Mouse (Mus musculus): ENCODE measurements around the gene Pyroxd2. TPM values are rescaled to one million over a fixed set of nuclear protein-coding genes. Genes with fewer than 3 reads are reported as not detected.
A peak's percentile ranks its signal among the peaks of the same experiment; 100 is the strongest.
"Not testable (repeated sequence)": the region's sequence is repeated elsewhere in the genome, so short reads cannot be mapped to it uniquely, and the experiment has no call there.

Pyroxd2 gene
- 15.2 and 26.6 TPM in 2 replicates for polyA plus RNA-seq (2012; rRNA removed)

DNA sequence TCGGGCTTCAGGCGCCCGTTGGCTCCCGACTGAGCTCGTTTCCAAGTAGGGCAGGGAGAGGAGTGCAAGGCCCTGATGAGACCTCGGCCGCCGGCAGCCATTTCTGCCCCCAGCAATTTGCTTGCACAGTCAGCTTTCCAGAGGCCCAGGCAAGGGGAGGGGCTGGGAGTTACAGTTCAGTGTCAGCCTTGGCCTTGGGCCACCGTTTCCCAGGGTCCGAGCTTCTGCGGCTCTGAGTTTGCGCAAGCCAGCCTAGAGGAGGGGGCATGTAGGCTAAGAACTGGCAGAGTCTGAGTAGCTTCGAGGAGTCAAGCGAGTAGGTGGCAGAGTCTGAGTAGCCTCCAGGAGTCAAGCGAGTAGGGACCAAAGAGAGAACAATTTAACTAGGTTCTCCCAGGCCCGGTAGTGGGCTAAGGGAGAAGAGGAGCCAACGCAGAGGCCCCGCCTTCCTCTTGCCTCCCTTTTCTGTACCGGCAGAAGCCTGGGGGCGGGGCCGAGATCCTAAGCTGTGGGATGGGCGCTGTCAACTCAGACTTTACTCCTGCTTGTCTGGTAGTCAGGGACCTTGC is at the start of gene Pyroxd2:
Gene Pyroxd2, minus strand, starts transcription at position 413 of the 569 bp plus-strand sequence.
- WGBS = 6% methylated on average over 22 of the region's 22 CpGs
- DNase-seq (ENCODE audit: low read depth, low spot score) = peak; percentile 76

GRCm38 (mm10) chr19:42797866-42798265 is 45.3 kb upstream of the Pyroxd2 start:
- 39% methylated on average over 2 of the region's 2 CpGs for WGBS
- no peak for DNase-seq (ENCODE audit: low read depth, low spot score)

DNA sequence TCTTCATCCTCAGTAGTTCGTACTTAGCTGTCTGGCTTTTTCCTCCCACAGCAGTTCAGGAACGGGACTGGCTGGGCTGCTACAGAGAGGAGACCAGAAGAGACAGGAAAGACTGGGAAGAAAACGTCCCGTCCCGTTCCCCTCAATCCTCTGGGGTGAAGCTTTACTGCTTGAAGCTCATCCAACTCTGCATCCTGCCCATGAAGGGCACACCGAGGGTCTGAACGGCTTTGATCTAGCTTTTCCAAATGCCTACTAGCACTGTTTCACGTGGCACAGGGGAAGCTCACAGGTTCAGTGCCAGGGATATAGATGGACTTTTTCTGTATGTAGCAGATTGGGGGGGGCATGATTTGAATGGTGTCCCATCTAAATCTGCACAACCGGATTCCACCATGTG is 43.2 kb upstream of the Pyroxd2 start:
- DNase-seq (ENCODE audit: low read depth, low spot score) = no peak
- 72% methylated on average over 9 of the region's 9 CpGs for WGBS

GRCm38 (mm10) chr19:42794914-42795613 is 42.5 kb upstream of the Pyroxd2 start:
- 6% methylated on average over 31 of the region's 31 CpGs for WGBS
- peak; percentile 75 for DNase-seq (ENCODE audit: low read depth, low spot score)

DNA sequence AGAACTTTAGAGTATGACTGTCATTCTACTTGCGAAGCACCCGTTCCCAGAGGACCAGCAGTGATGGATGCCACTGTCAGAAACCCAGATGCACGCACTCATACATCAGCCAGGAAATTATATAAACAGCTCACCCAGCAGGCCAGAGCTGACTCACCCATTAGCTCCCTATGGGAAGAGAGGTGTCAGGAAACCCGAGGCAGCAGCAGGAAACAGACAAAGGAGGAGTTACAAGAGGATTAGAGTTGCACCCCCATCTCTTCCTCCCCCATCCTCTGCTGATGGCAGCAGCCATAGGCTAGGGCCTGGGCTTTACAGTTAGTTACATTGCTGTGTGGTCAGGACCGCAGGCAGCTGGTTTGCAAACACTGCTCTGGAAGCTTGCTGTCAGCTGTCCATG is 35.7 kb upstream of the Pyroxd2 start:
- no peak for DNase-seq (ENCODE audit: low read depth, low spot score)
- WGBS = 53% methylated on average over 5 of the region's 5 CpGs

- DNase-seq (ENCODE audit: low read depth, low spot score) = no peak
- 73% methylated on average over 8 of the region's 8 CpGs for WGBS
These were observed 33.1 kb upstream of the Pyroxd2 start for GRCm38 (mm10) chr19:42785562-42786220.

- no peak for DNase-seq (ENCODE audit: low read depth, low spot score)
- WGBS = 40% methylated on average over 2 of the region's 2 CpGs
These were observed 32.6 kb upstream of the Pyroxd2 start for GRCm38 (mm10) chr19:42785129-42785528.

DNA sequence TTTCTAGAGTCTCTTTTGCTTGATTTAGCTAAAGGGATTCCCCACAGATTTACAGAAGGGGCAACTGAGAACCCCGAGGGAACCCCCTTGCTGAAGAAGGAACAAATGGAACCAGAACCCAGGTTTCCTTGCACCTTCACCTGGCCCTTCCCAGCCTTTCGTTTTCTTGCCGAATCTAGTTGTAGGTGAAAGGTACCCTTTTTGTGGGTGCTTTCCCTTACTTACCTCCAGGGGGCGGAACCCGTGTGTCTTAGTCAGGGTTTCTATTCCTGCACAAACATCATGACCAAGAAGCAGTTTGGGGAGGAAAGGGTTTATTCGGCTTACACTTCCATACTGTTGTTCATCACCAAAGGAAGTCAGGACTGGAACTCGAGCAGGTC is 27.6 kb upstream of the Pyroxd2 start:
- 40% methylated on average over 7 of the region's 7 CpGs for WGBS
- not testable (repeated sequence) for DNase-seq (ENCODE audit: low read depth, low spot score)

GRCm38 (mm10) chr19:42779531-42780155 is 27.1 kb upstream of the Pyroxd2 start, which contains the start of gene Hps1:
TSS of gene Hps1 (minus strand) at chr19:42779978.
- 1% methylated on average over 43 of the region's 43 CpGs for WGBS
- peak; percentile 58 for DNase-seq (ENCODE audit: low read depth, low spot score)

GRCm38 (mm10) chr19:42777801-42778200 is 25.2 kb upstream of the Pyroxd2 start:
- DNase-seq (ENCODE audit: low read depth, low spot score) = no peak
- WGBS = 79% methylated on average over 5 of the region's 5 CpGs

GRCm38 (mm10) chr19:42776813-42777212 is 24.2 kb upstream of the Pyroxd2 start:
- no peak for DNase-seq (ENCODE audit: low read depth, low spot score)
- 94% methylated on average over 1 of the region's 1 CpGs for WGBS

GRCm38 (mm10) chr19:42770141-42770872 is 17.7 kb upstream of the Pyroxd2 start:
- WGBS = 84% methylated on average over 23 of the region's 23 CpGs
- DNase-seq (ENCODE audit: low read depth, low spot score) = no peak

DNA sequence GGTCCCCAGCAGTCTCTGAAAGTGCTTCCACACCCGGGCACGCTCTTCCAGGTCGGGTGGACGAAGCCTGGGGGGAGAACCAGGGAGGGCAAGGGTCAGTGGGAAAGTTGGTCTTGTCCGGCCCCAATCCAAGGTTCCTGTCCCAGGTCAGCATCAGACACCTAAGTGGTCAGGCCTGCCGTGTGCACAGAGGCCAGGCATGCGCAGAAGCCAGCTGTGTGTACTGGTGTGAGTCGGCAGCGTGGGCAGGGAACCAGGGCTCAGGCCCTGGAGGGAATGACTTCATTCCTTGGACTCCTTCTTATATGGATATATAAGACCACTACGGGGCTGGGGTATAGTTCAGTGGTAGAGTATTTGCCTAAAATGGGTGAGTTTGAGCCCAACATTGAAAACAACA is 17.1 kb upstream of the Pyroxd2 start:
- DNase-seq (ENCODE audit: low read depth, low spot score) = no peak
- WGBS = 92% methylated on average over 10 of the region's 10 CpGs

GRCm38 (mm10) chr19:42767361-42767760 is 14.8 kb upstream of the Pyroxd2 start:
- 93% methylated on average over 8 of the region's 8 CpGs for WGBS
- no peak for DNase-seq (ENCODE audit: low read depth, low spot score)

- 70% methylated on average over 10 of the region's 10 CpGs for WGBS
- DNase-seq (ENCODE audit: low read depth, low spot score) = no peak
These were observed 11.8 kb upstream of the Pyroxd2 start for GRCm38 (mm10) chr19:42764398-42764797.

- DNase-seq (ENCODE audit: low read depth, low spot score) = no peak
- 85% methylated on average over 6 of the region's 6 CpGs for WGBS
These were observed 4.1 kb upstream of the Pyroxd2 start for GRCm38 (mm10) chr19:42756671-42757070.

DNA sequence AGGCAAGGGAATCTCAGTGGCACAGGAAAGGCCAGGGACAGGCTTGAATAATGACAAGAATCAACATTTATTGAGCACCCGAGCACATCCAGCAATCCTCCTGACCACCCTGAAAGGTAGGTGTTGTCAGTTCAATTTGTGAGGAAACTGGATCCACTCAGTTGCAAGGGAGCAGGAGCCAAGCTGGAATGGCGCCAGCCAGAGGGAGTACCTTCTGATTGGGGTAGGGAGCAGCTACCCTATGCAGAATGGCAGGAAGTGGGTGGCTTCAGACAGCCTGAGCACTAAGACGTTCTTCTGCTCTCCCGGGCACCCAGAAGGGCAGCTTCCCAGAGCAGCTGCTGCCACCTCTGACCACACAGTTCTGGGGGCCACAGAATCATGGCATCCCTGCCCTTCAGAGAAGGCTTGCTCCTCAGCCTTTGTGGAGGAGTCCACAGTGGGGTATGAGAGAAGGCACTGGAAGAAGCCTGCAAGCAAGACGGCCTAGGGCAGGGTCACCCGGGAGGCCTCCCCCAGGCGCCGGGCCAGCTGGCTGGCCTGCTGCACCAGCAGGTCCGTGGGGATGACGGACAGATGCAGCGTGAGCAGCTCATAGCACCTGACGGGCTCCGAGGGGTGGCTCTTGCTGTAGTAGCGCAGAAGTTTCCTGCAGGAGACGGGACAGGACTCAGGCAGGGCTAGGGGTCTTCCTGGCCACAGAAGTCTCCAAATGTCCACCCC is 2.7 kb upstream of the Pyroxd2 start:
- no peak for DNase-seq (ENCODE audit: low read depth, low spot score)
- 42% methylated on average over 15 of the region's 15 CpGs for WGBS

- 7% methylated on average over 11 of the region's 11 CpGs for WGBS
- DNase-seq (ENCODE audit: low read depth, low spot score) = peak; percentile 76
These were observed 754 bp upstream of the Pyroxd2 start for GRCm38 (mm10) chr19:42753141-42753917.

All from large intestine, adult 2 months (tissue).